Mouse (Mus musculus): ENCODE measurements around the gene Kdm2a.

- TF ChIP-seq CTCF (IDR thresholded peaks at IDR 0.05; ENCODE audit: extremely low read depth, insufficient read depth, insufficient read length, insufficient replicate concordance), result no peak
- TF ChIP-seq POLR2A (IDR thresholded peaks at IDR 0.05; ENCODE audit: low read depth, low read length), result no peak
These were observed 35.7 kb upstream of the Kdm2a start for GRCm38 (mm10) chr19:4433756-4434155.

All from spleen, adult 2 months (tissue).